Mouse (Mus musculus): ENCODE data around the gene Gmds. TPM values are rescaled to one million over a fixed set of nuclear protein-coding genes. Genes with fewer than 3 reads are reported as not detected.

Gmds gene
- polyA plus RNA-seq, 1 experiment from 2014 or later: 40.5 TPM

DNA sequence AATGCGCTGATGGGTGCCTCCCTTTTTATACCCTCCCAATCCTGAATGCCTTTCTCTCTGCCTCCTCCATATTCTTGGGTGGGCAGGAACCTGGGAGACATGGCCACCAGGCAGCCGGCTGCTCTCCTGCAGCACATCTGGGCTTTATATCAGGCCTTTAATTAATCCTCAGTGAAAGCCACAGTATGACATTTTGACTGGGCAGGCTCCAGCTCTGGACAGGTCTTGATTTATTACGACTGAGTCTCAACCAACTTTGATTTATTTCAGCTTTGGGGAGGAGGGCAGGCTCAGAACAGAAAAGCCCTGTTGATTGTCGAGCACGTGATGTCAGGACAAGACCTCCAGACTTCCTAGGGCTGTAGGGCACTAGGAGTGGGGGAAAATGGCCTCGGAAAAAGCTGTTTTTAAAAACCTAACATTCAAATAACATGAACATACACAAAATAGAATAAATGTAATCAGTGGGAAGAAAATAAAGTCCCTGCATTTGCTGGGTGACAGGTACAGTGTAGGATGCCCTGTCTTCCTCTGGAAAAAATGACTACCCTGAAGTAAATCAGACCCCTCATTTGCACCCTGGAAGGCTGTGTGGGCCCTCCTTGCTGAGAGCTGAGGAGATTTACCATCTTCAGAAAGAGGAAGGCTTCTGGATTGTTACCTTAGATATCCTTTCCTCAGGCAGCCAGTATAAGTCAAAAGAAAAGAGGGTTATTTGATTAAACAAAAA, 257.9 kb downstream of the Gmds start:
- H3K4me2 ChIP-seq (ENCODE audit: low read depth, low read length): no peak overlapping the region
- no peak overlapping the region for H3K9ac ChIP-seq (replicated peaks; ENCODE audit: low read depth, low read length)
- no peaks in the 10 kb centered on the region for H3K4me1 ChIP-seq (ENCODE audit: control insufficient read depth, insufficient read depth, low read length)
- no peaks in the 10 kb centered on the region for H3K36me3 ChIP-seq (ENCODE audit: control insufficient read depth, insufficient read depth, low read length)
- no peak overlapping the region for H3K27ac ChIP-seq (ENCODE audit: low read depth, low read length)
- ATAC-seq (ENCODE audit: low read depth): peak; percentile 46; the same call in 1 of the 2 replicates
- no peaks in the 10 kb centered on the region for H3K9me3 ChIP-seq (ENCODE audit: control insufficient read depth, low read length)
- H3K27me3 ChIP-seq (ENCODE audit: control insufficient read depth, insufficient read depth, low read length): no peaks in the 10 kb centered on the region
- WGBS: 44% methylated on average over 6 of the region's 6 CpGs
- H3K4me3 ChIP-seq (ENCODE audit: low read depth, low read length): no peak overlapping the region

DNA sequence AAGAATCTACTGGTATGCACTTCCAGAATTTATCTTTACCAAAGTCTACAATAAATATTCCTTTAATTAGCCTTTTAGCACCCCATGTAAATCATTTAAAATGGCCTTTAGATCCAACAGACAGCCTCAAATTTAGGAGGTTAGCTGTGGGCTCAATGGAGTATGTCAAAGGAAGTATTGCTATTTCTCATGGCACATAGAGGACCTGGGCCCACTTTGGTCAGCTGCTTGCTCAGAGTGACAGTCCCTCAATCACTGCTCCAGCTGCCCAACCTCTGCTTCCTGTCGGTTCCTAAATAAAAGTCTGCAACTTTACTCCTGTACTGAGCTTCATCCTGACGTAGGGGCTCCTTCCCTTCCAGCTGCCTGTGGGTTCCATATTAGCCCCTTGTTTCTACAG, 264.9 kb downstream of the Gmds start:
- no peak overlapping the region for H3K4me3 ChIP-seq (ENCODE audit: low read depth, low read length)
- no peaks in the 10 kb centered on the region for H3K36me3 ChIP-seq (ENCODE audit: control insufficient read depth, insufficient read depth, low read length)
- H3K9ac ChIP-seq (replicated peaks; ENCODE audit: low read depth, low read length): no peak overlapping the region
- no peaks in the 10 kb centered on the region for H3K9me3 ChIP-seq (ENCODE audit: control insufficient read depth, low read length)
- no peak overlapping the region for H3K4me2 ChIP-seq (ENCODE audit: low read depth, low read length)
- H3K4me1 ChIP-seq (ENCODE audit: control insufficient read depth, insufficient read depth, low read length): no peaks in the 10 kb centered on the region
- H3K27ac ChIP-seq (ENCODE audit: low read depth, low read length): no peak overlapping the region
- no peaks in the 10 kb centered on the region for H3K27me3 ChIP-seq (ENCODE audit: control insufficient read depth, insufficient read depth, low read length)
- 61% methylated on average over 2 of the region's 2 CpGs for WGBS
- ATAC-seq (ENCODE audit: low read depth): no peak

DNA sequence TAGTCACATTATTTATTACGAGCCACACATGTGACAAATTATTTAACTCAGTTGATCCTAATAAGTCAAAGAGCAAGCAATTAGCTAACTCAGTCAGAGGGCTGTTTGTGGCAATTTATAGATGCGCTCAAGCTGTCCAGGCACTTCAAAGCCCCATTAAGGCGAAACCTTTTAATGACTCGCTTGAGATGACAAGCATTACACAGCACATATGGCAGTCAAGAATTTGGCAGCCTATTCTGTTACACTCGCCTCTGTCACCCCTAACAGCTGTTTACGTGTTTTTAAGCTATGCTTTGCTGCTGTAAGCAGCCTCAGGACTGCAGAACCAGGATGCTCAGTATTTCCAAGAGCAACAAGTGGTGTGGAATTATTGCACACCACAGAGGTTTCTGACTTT, 283.2 kb downstream of the Gmds start:
- Histone ChIP-seq H3K27ac (ENCODE audit: low read depth, low read length) (no peak overlapping the region), H3K9me3 (ENCODE audit: control insufficient read depth, low read length) (no peaks in the 10 kb centered on the region), H3K27me3 (ENCODE audit: control insufficient read depth, insufficient read depth, low read length) (no peaks in the 10 kb centered on the region), H3K4me1 (ENCODE audit: control insufficient read depth, insufficient read depth, low read length) (no peaks in the 10 kb centered on the region), H3K9ac (replicated peaks; ENCODE audit: low read depth, low read length) (no peak overlapping the region), H3K36me3 (ENCODE audit: control insufficient read depth, insufficient read depth, low read length) (no peaks in the 10 kb centered on the region), H3K4me2 (ENCODE audit: low read depth, low read length) (no peak overlapping the region), H3K4me3 (ENCODE audit: low read depth, low read length) (no peak overlapping the region)
- 17% methylated on average over 6 of the region's 6 CpGs for WGBS
- peak; percentile 94 for ATAC-seq (ENCODE audit: low read depth)

DNA sequence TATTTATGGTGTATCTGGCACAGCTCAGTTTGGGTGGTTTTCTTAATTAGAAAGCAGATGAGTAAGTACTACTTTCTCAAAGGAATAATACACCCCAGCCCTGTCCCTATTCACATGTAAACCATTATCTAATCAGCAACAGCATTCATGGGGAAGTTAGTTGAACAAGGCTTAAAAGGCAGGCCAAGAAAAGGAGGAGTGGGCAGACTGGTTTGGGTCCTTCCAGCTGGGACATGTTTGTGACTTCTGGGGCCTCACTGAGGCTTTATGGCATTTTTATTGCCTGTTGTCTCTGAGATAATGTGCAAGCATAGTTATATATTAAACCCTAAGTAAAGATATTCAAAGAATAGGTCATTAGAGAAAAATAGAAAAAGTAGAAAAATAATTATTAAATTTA, 285.0 kb downstream of the Gmds start:
- no peaks in the 10 kb centered on the region for H3K27me3 ChIP-seq (ENCODE audit: control insufficient read depth, insufficient read depth, low read length)
- H3K9me3 ChIP-seq (ENCODE audit: control insufficient read depth, low read length): no peaks in the 10 kb centered on the region
- no peaks in the 10 kb centered on the region for H3K4me1 ChIP-seq (ENCODE audit: control insufficient read depth, insufficient read depth, low read length)
- no peak overlapping the region for H3K4me2 ChIP-seq (ENCODE audit: low read depth, low read length)
- H3K36me3 ChIP-seq (ENCODE audit: control insufficient read depth, insufficient read depth, low read length): no peaks in the 10 kb centered on the region
- no peak overlapping the region for H3K27ac ChIP-seq (ENCODE audit: low read depth, low read length)
- H3K9ac ChIP-seq (replicated peaks; ENCODE audit: low read depth, low read length): no peak overlapping the region
- H3K4me3 ChIP-seq (ENCODE audit: low read depth, low read length): no peak overlapping the region
- no peak for ATAC-seq (ENCODE audit: low read depth)

DNA sequence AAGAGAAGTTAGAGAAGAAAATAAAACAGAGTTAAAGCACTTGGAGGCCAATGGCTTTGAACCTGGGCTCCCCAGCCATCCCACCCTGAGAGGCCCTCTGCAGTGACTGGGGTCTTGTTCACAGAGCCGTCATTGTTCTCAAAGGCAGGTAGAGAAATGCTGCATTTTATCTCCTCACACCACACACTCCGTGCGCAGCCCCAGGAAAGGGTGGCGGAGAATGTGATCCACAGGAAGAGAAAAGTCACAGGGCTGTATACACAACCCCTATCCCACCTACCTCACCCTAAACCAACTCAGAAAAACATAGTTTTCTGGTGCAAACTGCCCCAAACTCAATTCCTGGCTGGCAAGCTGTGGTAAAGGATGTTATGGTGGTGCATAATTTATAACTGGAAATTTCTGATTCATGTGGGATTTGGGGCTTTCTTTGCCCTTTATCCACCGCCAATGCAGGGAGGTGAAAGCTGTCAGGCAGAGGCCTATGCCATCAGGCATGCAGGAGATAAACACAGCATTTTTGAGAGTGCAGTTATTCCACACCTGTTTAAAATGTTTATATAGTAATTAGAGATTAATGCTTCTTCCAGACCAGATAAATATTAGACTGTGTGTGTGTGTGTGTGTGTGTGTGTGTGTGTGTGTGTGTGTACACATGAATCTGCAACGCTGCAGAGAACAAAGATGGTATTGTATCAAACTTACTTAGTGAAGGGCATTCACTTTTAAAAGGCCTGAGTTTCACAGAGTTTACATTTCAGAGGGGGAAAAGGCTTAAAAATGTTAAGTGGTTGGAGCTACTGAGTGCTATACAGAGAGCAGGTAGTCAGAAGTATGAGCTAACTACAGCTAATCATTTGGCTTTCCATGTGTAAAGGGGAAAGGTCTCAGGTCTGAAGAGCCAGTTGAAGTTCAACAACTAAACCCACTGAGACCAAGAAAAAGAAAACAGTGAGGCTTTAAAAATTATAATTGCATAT, 290.3 kb downstream of the Gmds start:
- Histone ChIP-seq H3K4me3 (ENCODE audit: low read depth, low read length) (no peak overlapping the region), H3K27ac (ENCODE audit: low read depth, low read length) (no peak overlapping the region), H3K9ac (replicated peaks; ENCODE audit: low read depth, low read length) (no peak overlapping the region), H3K27me3 (ENCODE audit: control insufficient read depth, insufficient read depth, low read length) (no peaks in the 10 kb centered on the region), H3K4me2 (ENCODE audit: low read depth, low read length) (no peak overlapping the region), H3K36me3 (ENCODE audit: control insufficient read depth, insufficient read depth, low read length) (no peaks in the 10 kb centered on the region), H3K9me3 (ENCODE audit: control insufficient read depth, low read length) (no peaks in the 10 kb centered on the region), H3K4me1 (ENCODE audit: control insufficient read depth, insufficient read depth, low read length) (no peaks in the 10 kb centered on the region)
- WGBS: 50% methylated on average over 6 of the region's 6 CpGs
- no peak for ATAC-seq (ENCODE audit: low read depth)

DNA sequence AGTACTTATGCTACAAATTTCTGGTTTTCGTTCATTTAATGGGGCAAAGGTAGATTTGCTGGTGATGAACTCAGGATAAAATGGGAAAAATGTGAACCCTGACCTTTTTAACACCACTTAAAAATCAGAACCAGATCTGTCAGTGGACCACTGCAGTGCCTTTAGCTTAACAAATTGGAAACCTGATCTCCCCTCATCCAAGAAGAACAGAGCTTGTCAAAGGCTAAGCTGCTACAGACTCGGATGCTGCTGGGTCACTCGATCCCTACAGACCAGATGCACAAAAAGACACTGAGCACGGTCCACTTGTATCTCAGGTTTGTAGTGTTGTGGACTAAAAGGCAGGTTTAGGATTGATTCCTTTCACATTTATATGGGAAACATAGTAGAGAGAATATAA, 291.6 kb downstream of the Gmds start:
- Histone ChIP-seq H3K4me1 (ENCODE audit: control insufficient read depth, insufficient read depth, low read length) (no peaks in the 10 kb centered on the region), H3K4me2 (ENCODE audit: low read depth, low read length) (no peak overlapping the region), H3K4me3 (ENCODE audit: low read depth, low read length) (no peak overlapping the region), H3K36me3 (ENCODE audit: control insufficient read depth, insufficient read depth, low read length) (no peaks in the 10 kb centered on the region), H3K27me3 (ENCODE audit: control insufficient read depth, insufficient read depth, low read length) (no peaks in the 10 kb centered on the region), H3K9me3 (ENCODE audit: control insufficient read depth, low read length) (no peaks in the 10 kb centered on the region), H3K27ac (ENCODE audit: low read depth, low read length) (no peak overlapping the region), H3K9ac (replicated peaks; ENCODE audit: low read depth, low read length) (no peak overlapping the region)
- no peak for ATAC-seq (ENCODE audit: low read depth)
- 67% methylated on average over 4 of the region's 4 CpGs for WGBS

DNA sequence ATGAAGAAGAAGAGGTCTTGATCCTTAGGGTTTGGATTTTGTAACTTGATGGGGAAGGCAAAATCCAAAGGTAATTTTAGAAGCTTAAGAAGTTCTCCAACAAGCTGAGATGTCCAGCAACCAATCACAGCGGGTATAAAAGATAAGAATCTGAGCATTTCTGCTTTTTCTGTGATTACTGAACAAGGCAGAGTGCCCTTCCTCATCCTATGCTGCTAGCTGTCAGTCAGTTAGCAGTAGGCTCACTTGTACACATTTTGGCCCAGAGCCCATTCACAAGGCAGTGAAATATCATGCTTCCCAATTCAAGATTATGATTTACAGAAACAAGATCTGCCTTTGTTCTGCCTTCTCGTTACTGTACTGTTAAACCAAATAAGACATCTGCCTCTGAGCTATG, 295.8 kb downstream of the Gmds start:
- Histone ChIP-seq H3K9me3 (ENCODE audit: control insufficient read depth, low read length) (no peaks in the 10 kb centered on the region), H3K4me1 (ENCODE audit: control insufficient read depth, insufficient read depth, low read length) (no peaks in the 10 kb centered on the region), H3K4me2 (ENCODE audit: low read depth, low read length) (no peak overlapping the region), H3K27me3 (ENCODE audit: control insufficient read depth, insufficient read depth, low read length) (no peaks in the 10 kb centered on the region), H3K36me3 (ENCODE audit: control insufficient read depth, insufficient read depth, low read length) (no peaks in the 10 kb centered on the region), H3K4me3 (ENCODE audit: low read depth, low read length) (no peak overlapping the region), H3K9ac (replicated peaks; ENCODE audit: low read depth, low read length) (no peak overlapping the region), H3K27ac (ENCODE audit: low read depth, low read length) (no peak overlapping the region)
- no peak for ATAC-seq (ENCODE audit: low read depth)
- WGBS: 81% methylated on average over 2 of the region's 2 CpGs

DNA sequence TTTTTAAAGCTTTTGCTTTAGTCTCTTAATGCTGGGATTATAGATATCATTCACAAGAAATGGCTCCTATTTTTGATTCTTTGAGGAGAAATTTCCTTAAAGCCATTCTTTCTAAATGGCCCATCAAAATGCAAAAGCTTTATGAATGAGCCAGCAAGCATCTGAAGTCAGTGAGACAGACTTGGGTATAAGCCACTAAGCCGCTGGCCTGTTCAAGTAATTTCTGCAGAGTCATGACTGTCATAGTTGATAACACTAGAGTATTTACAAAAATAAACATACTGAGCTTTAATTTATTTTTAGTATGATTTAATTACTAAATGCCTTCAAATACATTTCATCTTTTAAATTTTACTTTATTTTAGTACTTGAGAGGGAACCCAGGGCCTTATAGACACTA, 297.7 kb downstream of the Gmds start:
- 96% methylated on average over 1 of the region's 1 CpGs for WGBS
- H3K36me3 ChIP-seq (ENCODE audit: control insufficient read depth, insufficient read depth, low read length): no peaks in the 10 kb centered on the region
- ATAC-seq (ENCODE audit: low read depth): no peak
- no peak overlapping the region for H3K4me2 ChIP-seq (ENCODE audit: low read depth, low read length)
- H3K27me3 ChIP-seq (ENCODE audit: control insufficient read depth, insufficient read depth, low read length): no peaks in the 10 kb centered on the region
- H3K27ac ChIP-seq (ENCODE audit: low read depth, low read length): no peak overlapping the region
- H3K9ac ChIP-seq (replicated peaks; ENCODE audit: low read depth, low read length): no peak overlapping the region
- H3K4me3 ChIP-seq (ENCODE audit: low read depth, low read length): no peak overlapping the region
- no peaks in the 10 kb centered on the region for H3K4me1 ChIP-seq (ENCODE audit: control insufficient read depth, insufficient read depth, low read length)
- no peaks in the 10 kb centered on the region for H3K9me3 ChIP-seq (ENCODE audit: control insufficient read depth, low read length)

DNA sequence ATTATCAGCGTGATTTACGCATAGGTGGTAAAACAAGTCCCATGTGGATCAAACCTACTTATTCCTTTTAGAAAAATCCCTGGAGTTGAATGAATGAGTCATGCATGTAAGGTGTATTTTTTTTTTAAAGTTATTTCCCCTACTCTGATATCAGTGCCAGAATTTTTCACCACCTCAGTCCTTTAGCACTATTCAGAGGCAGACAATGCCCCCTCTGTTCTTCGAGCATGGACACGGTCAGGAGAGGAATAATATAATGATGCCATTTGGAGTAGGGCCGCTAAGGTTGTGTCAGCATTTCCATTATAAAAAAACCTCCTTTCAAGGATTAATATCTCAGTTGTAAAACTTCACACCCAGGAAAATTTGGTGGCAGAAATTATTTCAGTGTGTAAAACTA, 301.6 kb downstream of the Gmds start:
- Histone ChIP-seq H3K9ac (replicated peaks; ENCODE audit: low read depth, low read length) (no peak overlapping the region), H3K4me2 (ENCODE audit: low read depth, low read length) (no peak overlapping the region), H3K27me3 (ENCODE audit: control insufficient read depth, insufficient read depth, low read length) (no peaks in the 10 kb centered on the region), H3K9me3 (ENCODE audit: control insufficient read depth, low read length) (no peaks in the 10 kb centered on the region), H3K27ac (ENCODE audit: low read depth, low read length) (no peak overlapping the region), H3K4me3 (ENCODE audit: low read depth, low read length) (no peak overlapping the region), H3K36me3 (ENCODE audit: control insufficient read depth, insufficient read depth, low read length) (no peaks in the 10 kb centered on the region), H3K4me1 (ENCODE audit: control insufficient read depth, insufficient read depth, low read length) (no peaks in the 10 kb centered on the region)
- ATAC-seq (ENCODE audit: low read depth): no peak
- WGBS: 62% methylated on average over 5 of the region's 5 CpGs

All from neural tube, embryonic 14.5 days (tissue).